Mouse (Mus musculus): ENCODE results near the gene Pparg. TPM values are rescaled to one million over a fixed set of nuclear protein-coding genes. Genes with fewer than 3 reads are reported as not detected.
A peak's percentile ranks its signal among the peaks of the same experiment; 100 is the strongest.

Gene Pparg
- polyA plus RNA-seq (2015; fragmentation: Nextera tagmentation; extraction: Ambion mirVana), result 0.15 and 0.22 TPM in 2 replicates

DNA sequence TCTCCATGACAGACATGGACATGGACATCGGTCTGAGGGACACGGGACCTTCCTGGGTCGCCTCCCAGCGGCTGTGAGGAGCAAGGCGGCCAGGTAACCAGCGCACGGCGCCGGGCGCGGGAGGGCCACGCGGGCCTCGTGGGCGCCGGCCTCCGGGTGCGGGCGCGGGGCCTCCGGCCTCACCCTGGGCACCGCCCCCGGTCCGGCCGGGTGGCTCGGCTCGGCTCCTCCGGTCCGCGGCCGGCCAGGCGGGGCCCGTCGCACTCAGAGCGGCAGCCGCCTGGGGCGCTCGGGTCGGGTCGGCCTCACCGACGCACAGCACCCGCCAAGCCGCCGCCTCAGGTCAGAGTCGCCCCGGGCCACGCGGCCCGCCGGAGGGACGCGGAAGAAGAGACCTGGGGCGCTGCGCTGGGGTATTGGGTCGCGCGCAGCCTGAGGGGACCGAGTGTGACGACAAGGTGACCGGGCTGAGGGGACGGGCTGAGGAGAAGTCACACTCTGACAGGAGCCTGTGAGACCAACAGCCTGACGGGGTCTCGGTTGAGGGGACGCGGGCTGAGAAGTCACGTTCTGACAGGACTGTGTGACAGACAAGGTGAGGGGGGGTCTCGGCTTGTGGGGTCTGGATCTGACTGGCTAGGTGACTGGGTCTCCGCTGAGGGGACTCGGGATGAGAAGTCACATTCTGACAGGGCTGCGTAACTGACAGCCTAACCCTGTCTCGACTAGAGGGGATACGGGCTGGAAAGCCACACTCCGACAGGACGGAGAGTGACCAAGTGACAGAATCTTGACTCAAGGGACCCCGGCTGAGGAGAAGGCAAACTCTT is at the start of gene Pparg:
TSS of gene Pparg (plus strand) at position 176 of the 830 bp plus-strand sequence.
- H3K9me3 ChIP-seq (ENCODE audit: control insufficient read depth, low read length), result peaks cover 6% of the 10 kb centered on the region
- H3K9ac ChIP-seq (replicated peaks; ENCODE audit: low read depth, low read length), result peak within 1 kb of the TSS; percentile 55
- H3K4me2 ChIP-seq (ENCODE audit: low read length), result peak within 1 kb of the TSS; percentile 100
- under 1% methylated on average over 76 of the region's 76 CpGs for WGBS
- ATAC-seq, result peak; percentile 65
- H3K27me3 ChIP-seq (replicated peaks; ENCODE audit: control insufficient read depth, insufficient read depth, low read length), result peaks cover 20% of the 10 kb centered on the region
- H3K4me3 ChIP-seq (replicated peaks; ENCODE audit: low read length), result peak within 1 kb of the TSS; percentile 62
- no peaks in the 10 kb centered on the region for H3K36me3 ChIP-seq (ENCODE audit: control insufficient read depth, insufficient read depth)
- peaks cover 16% of the 10 kb centered on the region for H3K4me1 ChIP-seq (replicated peaks; ENCODE audit: control insufficient read depth, insufficient read depth, low read length)
- H3K27ac ChIP-seq (ENCODE audit: low read length), result no peak within 1 kb of the TSS

DNA sequence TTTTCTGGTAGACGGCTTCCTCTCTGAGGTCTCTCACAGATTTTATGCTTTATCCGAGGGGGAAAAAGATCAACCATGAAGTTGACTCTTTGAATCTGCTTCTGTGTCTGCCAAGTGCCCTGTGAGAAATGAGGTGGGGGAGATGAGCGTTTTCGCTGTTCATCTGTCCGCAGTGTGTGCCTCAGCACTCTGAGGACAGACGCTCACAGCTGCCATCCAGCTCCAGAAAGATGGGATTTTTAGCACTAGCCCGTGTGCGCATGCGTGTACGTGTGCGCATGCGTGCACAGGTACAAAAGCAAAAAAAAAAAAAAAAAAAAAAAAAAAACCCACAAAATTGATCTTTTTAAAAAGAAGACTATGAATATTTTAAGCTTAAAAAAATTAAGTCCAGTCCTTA is 48.0 kb upstream of the Pparg start:
- peak overlapping the region; percentile 6; the same call in 1 of the 2 replicates for H3K4me2 ChIP-seq (ENCODE audit: low read length)
- H3K36me3 ChIP-seq (ENCODE audit: control insufficient read depth, insufficient read depth), result no peaks in the 10 kb centered on the region
- WGBS, result 69% methylated on average over 12 of the region's 12 CpGs
- ATAC-seq, result no peak
- no peaks in the 10 kb centered on the region for H3K9me3 ChIP-seq (ENCODE audit: control insufficient read depth, low read length)
- no peaks in the 10 kb centered on the region for H3K4me1 ChIP-seq (replicated peaks; ENCODE audit: control insufficient read depth, insufficient read depth, low read length)
- H3K27ac ChIP-seq (ENCODE audit: low read length), result no peak overlapping the region
- peak overlapping the region; percentile 14; the same call in 1 of the 2 replicates for H3K4me3 ChIP-seq (replicated peaks; ENCODE audit: low read length)
- no peak overlapping the region for H3K9ac ChIP-seq (replicated peaks; ENCODE audit: low read depth, low read length)
- H3K27me3 ChIP-seq (replicated peaks; ENCODE audit: control insufficient read depth, insufficient read depth, low read length), result no peaks in the 10 kb centered on the region

DNA sequence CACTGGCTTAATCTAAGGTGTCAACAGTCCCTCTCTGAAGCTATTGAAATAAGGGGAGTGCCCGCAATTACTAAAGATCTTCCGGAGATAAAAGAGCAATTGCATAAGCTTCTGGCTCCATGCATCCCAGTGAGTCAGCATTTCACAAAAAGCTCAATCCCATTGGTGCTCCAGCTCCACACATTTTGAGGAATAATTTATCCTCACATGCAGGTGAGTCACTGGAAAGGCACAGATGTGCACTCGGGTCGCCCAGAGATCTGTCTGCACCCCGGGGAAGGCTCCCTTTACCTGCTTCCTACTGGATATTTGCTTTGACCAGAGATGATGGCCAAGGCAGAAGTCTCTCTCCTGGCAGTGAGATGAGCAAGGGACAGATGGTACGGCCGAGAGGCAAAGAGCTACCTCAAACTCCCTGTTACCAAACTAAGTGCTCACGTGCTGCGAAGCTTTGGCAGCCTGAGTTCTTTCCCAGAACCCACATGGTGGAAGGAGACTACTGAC is 47.5 kb upstream of the Pparg start:
- no peak overlapping the region for H3K4me2 ChIP-seq (ENCODE audit: low read length)
- no peaks in the 10 kb centered on the region for H3K36me3 ChIP-seq (ENCODE audit: control insufficient read depth, insufficient read depth)
- no peaks in the 10 kb centered on the region for H3K27me3 ChIP-seq (replicated peaks; ENCODE audit: control insufficient read depth, insufficient read depth, low read length)
- no peaks in the 10 kb centered on the region for H3K4me1 ChIP-seq (replicated peaks; ENCODE audit: control insufficient read depth, insufficient read depth, low read length)
- H3K9me3 ChIP-seq (ENCODE audit: control insufficient read depth, low read length), result no peaks in the 10 kb centered on the region
- H3K27ac ChIP-seq (ENCODE audit: low read length), result no peak overlapping the region
- no peak overlapping the region for H3K9ac ChIP-seq (replicated peaks; ENCODE audit: low read depth, low read length)
- no peak for ATAC-seq
- no peak overlapping the region for H3K4me3 ChIP-seq (replicated peaks; ENCODE audit: low read length)
- 60% methylated on average over 9 of the region's 9 CpGs for WGBS

DNA sequence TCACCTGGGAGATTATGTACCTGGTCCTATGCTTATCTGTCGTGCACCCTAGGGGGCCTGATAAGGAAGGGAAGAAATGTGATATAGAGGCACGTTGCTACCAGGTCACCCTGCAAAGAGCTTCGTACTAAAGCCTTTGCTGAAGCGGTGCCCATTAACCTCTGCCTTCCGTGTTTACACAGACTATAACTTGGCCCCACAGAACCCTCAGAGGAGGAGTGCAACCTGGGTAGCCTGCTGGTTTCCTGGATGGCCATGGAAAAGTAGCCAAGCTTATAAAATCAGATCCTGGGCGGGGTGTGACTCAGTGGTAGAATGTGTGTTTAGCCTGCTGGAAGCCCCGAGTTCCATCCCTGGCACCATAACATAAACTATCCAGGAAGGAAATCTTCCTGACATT is 46.8 kb upstream of the Pparg start:
- H3K4me2 ChIP-seq (ENCODE audit: low read length), result no peak overlapping the region
- no peaks in the 10 kb centered on the region for H3K27me3 ChIP-seq (replicated peaks; ENCODE audit: control insufficient read depth, insufficient read depth, low read length)
- H3K27ac ChIP-seq (ENCODE audit: low read length), result no peak overlapping the region
- no peaks in the 10 kb centered on the region for H3K4me1 ChIP-seq (replicated peaks; ENCODE audit: control insufficient read depth, insufficient read depth, low read length)
- no peaks in the 10 kb centered on the region for H3K36me3 ChIP-seq (ENCODE audit: control insufficient read depth, insufficient read depth)
- no peaks in the 10 kb centered on the region for H3K9me3 ChIP-seq (ENCODE audit: control insufficient read depth, low read length)
- H3K9ac ChIP-seq (replicated peaks; ENCODE audit: low read depth, low read length), result no peak overlapping the region
- WGBS, result 79% methylated on average over 7 of the region's 7 CpGs
- no peak overlapping the region for H3K4me3 ChIP-seq (replicated peaks; ENCODE audit: low read length)
- ATAC-seq, result no peak

DNA sequence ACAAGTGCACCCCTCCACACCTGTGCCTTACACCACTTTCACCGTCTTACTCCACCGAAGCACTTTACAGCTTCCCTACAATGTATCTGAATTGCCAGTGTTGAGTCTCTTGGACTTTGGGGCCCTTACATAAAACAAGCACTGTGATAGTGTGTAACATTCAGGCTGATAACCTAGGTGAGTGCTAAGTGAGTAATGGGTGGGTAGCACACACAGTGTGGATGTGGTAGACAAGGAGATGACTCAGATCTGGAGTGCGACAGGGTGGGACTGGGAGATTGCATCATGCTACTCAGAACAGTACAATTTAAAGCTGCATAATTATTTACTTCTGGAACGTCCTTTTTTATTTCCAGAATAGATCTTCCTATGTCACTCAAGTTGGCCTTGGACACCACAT is 45.0 kb upstream of the Pparg start:
- Histone ChIP-seq H3K4me1 (replicated peaks; ENCODE audit: control insufficient read depth, insufficient read depth, low read length) (no peaks in the 10 kb centered on the region), H3K9me3 (ENCODE audit: control insufficient read depth, low read length) (no peaks in the 10 kb centered on the region), H3K4me2 (ENCODE audit: low read length) (no peak overlapping the region), H3K9ac (replicated peaks; ENCODE audit: low read depth, low read length) (no peak overlapping the region), H3K36me3 (ENCODE audit: control insufficient read depth, insufficient read depth) (no peaks in the 10 kb centered on the region), H3K27me3 (replicated peaks; ENCODE audit: control insufficient read depth, insufficient read depth, low read length) (no peaks in the 10 kb centered on the region), H3K27ac (ENCODE audit: low read length) (no peak overlapping the region), H3K4me3 (replicated peaks; ENCODE audit: low read length) (no peak overlapping the region)
- 91% methylated on average over 4 of the region's 4 CpGs for WGBS
- ATAC-seq, result no peak

DNA sequence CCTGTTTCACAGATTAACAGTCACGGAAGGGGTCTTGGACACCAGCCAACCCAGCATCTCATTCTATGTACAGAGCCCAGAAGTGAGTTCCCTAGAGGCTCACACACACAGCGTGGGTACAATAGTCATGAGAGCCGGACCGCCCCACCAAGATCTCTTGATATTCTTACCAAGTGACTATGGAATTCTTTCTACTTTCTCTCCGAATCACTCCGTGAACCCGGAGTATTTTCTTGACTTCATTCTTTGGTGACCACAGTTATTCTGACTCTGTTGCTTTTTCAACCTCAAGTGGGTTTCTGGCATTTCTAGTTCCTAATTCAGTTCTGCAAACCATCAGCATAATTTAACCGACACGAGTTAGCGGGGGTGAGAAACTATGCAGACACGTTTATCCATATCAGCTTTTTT is 43.9 kb upstream of the Pparg start:
- Histone ChIP-seq H3K9me3 (ENCODE audit: control insufficient read depth, low read length) (no peaks in the 10 kb centered on the region), H3K4me3 (replicated peaks; ENCODE audit: low read length) (no peak overlapping the region), H3K36me3 (ENCODE audit: control insufficient read depth, insufficient read depth) (no peaks in the 10 kb centered on the region), H3K9ac (replicated peaks; ENCODE audit: low read depth, low read length) (no peak overlapping the region), H3K27ac (ENCODE audit: low read length) (no peak overlapping the region), H3K27me3 (replicated peaks; ENCODE audit: control insufficient read depth, insufficient read depth, low read length) (no peaks in the 10 kb centered on the region), H3K4me1 (replicated peaks; ENCODE audit: control insufficient read depth, insufficient read depth, low read length) (no peaks in the 10 kb centered on the region), H3K4me2 (ENCODE audit: low read length) (no peak overlapping the region)
- ATAC-seq, result no peak
- 61% methylated on average over 11 of the region's 11 CpGs for WGBS

DNA sequence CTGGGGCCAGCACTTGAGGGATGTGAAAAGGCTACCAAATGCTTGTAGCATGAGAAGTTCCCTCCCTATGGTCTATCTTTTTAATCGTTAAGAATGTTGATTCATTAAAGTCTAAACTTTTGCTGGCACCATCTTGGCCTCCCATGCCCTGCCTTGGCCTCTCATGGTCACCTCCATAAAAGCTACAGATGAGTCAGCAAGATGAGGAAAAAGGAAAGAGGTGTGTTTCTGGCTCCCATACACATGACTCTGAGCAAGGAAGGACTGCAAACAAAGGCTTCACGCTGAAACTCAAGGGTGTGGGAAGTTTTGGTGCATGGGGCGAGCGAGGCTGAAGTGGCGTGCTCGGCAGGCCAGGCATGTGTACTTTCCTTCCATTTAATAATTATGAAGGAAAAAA is 41.9 kb upstream of the Pparg start:
- Histone ChIP-seq H3K4me3 (replicated peaks; ENCODE audit: low read length) (no peak overlapping the region), H3K9ac (replicated peaks; ENCODE audit: low read depth, low read length) (no peak overlapping the region), H3K36me3 (ENCODE audit: control insufficient read depth, insufficient read depth) (no peaks in the 10 kb centered on the region), H3K9me3 (ENCODE audit: control insufficient read depth, low read length) (no peaks in the 10 kb centered on the region), H3K4me2 (ENCODE audit: low read length) (no peak overlapping the region), H3K4me1 (replicated peaks; ENCODE audit: control insufficient read depth, insufficient read depth, low read length) (no peaks in the 10 kb centered on the region), H3K27ac (ENCODE audit: low read length) (no peak overlapping the region), H3K27me3 (replicated peaks; ENCODE audit: control insufficient read depth, insufficient read depth, low read length) (no peaks in the 10 kb centered on the region)
- 86% methylated on average over 6 of the region's 6 CpGs for WGBS
- ATAC-seq, result no peak

DNA sequence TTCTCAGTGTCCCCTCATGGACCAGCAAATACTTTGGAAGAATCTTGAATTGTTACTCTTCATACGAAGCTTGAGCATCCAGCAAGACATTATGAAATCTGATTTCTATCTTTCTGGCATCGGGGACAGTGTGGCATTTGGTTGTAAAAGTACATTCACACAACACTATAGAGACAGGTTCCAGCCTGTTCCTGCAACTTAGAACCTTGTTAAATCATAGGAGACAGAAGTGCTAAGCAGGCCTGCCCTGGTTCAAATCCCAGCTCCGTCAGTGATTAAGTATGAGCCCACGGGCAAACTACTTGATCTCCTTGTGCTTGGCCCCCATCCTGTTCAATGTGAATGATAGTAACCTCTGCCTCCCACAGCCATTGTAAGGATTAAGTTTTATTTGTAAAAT is 41.1 kb upstream of the Pparg start:
- Histone ChIP-seq H3K4me2 (ENCODE audit: low read length) (no peak overlapping the region), H3K9ac (replicated peaks; ENCODE audit: low read depth, low read length) (no peak overlapping the region), H3K9me3 (ENCODE audit: control insufficient read depth, low read length) (no peaks in the 10 kb centered on the region), H3K27me3 (replicated peaks; ENCODE audit: control insufficient read depth, insufficient read depth, low read length) (no peaks in the 10 kb centered on the region), H3K27ac (ENCODE audit: low read length) (no peak overlapping the region), H3K36me3 (ENCODE audit: control insufficient read depth, insufficient read depth) (no peaks in the 10 kb centered on the region), H3K4me1 (replicated peaks; ENCODE audit: control insufficient read depth, insufficient read depth, low read length) (no peaks in the 10 kb centered on the region), H3K4me3 (replicated peaks; ENCODE audit: low read length) (no peak overlapping the region)
- no peak for ATAC-seq
- 90% methylated on average over 4 of the region's 4 CpGs for WGBS

DNA sequence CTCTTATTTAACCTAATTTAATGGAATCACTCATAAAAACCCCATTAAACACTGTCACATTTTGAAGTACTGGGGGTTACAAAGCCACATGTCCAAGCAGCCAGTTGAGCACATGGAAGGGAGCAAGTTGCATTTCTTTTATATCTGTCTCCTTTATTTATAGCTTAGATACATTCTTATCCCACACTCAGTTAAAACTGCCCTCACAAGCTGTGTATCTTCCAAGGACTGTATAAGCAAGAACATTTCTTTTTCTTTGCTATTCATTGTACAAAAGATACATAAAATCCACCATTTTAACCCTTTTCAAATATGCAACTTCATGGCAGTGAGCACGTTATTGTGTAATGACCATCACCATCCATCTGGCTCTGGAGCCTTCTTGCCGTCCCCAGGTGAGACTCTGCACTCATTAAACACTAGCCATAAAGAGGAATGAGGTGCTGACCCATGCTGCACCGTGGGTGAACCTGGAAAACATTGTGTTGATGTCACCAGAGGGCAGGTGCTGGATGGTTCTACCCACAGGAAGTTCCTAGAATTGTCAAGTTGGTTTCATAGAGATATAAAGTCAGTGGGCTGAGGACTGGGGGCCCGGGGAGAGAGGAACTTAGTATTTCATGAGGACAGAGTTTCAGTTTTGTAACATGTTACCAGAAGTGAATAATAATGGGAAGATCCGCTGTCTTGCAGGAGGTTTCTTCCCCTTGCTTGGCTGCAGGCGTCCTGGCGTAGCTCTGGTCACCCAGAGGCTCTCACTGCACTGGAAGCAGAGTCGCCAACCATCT is 39.6 kb upstream of the Pparg start:
- Histone ChIP-seq H3K4me3 (replicated peaks; ENCODE audit: low read length) (no peak overlapping the region), H3K9me3 (ENCODE audit: control insufficient read depth, low read length) (no peaks in the 10 kb centered on the region), H3K36me3 (ENCODE audit: control insufficient read depth, insufficient read depth) (no peaks in the 10 kb centered on the region), H3K9ac (replicated peaks; ENCODE audit: low read depth, low read length) (no peak overlapping the region), H3K4me1 (replicated peaks; ENCODE audit: control insufficient read depth, insufficient read depth, low read length) (no peaks in the 10 kb centered on the region), H3K4me2 (ENCODE audit: low read length) (no peak overlapping the region), H3K27me3 (replicated peaks; ENCODE audit: control insufficient read depth, insufficient read depth, low read length) (no peaks in the 10 kb centered on the region), H3K27ac (ENCODE audit: low read length) (no peak overlapping the region)
- WGBS, result 92% methylated on average over 8 of the region's 8 CpGs
- ATAC-seq, result no peak
